Mouse (Mus musculus) heart, adult 2 months (tissue): ENCODE data around the gene Gm20388. TPM values are rescaled to one million over a fixed set of nuclear protein-coding genes. Genes with fewer than 3 reads are reported as not detected.

Experiments used
- DNase-seq, 2 experiments: peaks; one replicate each; pipeline ENCODE4 v3.0.0; 2021
- H3K27ac ChIP-seq: fragments of 200-600 bp; 2 replicates; pipeline ENCODE4 v1.8.1; 2022
- H3K27me3 ChIP-seq: fragments of 200-500 bp; 2 replicates; pipeline ENCODE4 v1.6.1; 2012; ENCODE audit warnings: mild to moderate bottlenecking, low read length, inconsistent platforms, mixed read lengths; ENCODE audit not compliant: control insufficient read depth, insufficient read depth
- H3K36me3 ChIP-seq: fragments of 200-500 bp; 2 replicates; pipeline ENCODE4 v1.6.1; 2012; ENCODE audit warnings: low read length, inconsistent platforms; ENCODE audit not compliant: control insufficient read depth, insufficient read depth
- H3K4me1 ChIP-seq: fragments of 200-500 bp; 2 replicates; pipeline ENCODE4 v1.6.1; 2011; ENCODE audit warnings: low read length; ENCODE audit not compliant: control insufficient read depth, insufficient read depth
- H3K4me3 ChIP-seq: fragments of 200-600 bp; 2 replicates; pipeline ENCODE4 v1.8.1; 2022
- H3K79me2 ChIP-seq: fragments of 200-500 bp; replicated peaks from 2 replicates; pipeline ENCODE4 v1.6.1; 2012; ENCODE audit warnings: mild to moderate bottlenecking, inconsistent platforms, low read length, moderate library complexity, mixed read lengths; ENCODE audit not compliant: control insufficient read depth, insufficient read depth
- H3K9ac ChIP-seq: fragments of 200-500 bp; 2 replicates; pipeline ENCODE4 v1.6.1; 2012; ENCODE audit warnings: low read depth, mild to moderate bottlenecking, control low read depth, inconsistent platforms, low read length, mixed read lengths
- CTCF ChIP-seq: fragments of 200-600 bp; IDR thresholded peaks from 2 replicates; pipeline ENCODE4 v1.8.1; 2022; ENCODE audit warnings: antibody characterized with exemption, mild to moderate bottlenecking, moderate library complexity
- EP300 ChIP-seq: fragments of 200-500 bp; IDR thresholded peaks from 2 replicates; pipeline ENCODE4 v1.6.1; 2011; ENCODE audit warnings: low read depth, low read length, control low read depth; ENCODE audit not compliant: insufficient read depth
- POLR2A ChIP-seq: fragments of 200-500 bp; IDR thresholded peaks from 2 replicates; pipeline ENCODE4 v1.6.1; 2011; ENCODE audit warnings: mild to moderate bottlenecking, low read depth, low read length, control low read depth; ENCODE audit not compliant: insufficient read depth
- WGBS: fragments of 180-500 bp; shearing (Covaris S2); methylation state at CpG from one replicate; pipeline ENCODE4 v1.1.7; 2018; 5-methylcytosine and 5-hydroxymethylcytosine counted together
- intact Hi-C: fragments of 180-260 bp; cut with DNase I; formaldehyde crosslinking; loops from one replicate; pipeline ENCODE4 v1.15.1; 2025
- polyA plus RNA-seq: library from polyadenylated mRNA; depleted of rRNA; stranded (reverse); fragments of >200 nt; gene quantifications from 2 replicates; pipeline ENCODE4 v1.2.3, GENCODE M21; 2012
- total RNA-seq, 2 experiments: library from RNA; stranded (reverse); gene quantifications; 2 replicates each; pipeline ENCODE4 v1.2.3; 2021

The Gm20388 gene
- total and polyA plus RNA-seq, 3 experiments, result 1.8 to 32.3 TPM; not detected in 1

DNA sequence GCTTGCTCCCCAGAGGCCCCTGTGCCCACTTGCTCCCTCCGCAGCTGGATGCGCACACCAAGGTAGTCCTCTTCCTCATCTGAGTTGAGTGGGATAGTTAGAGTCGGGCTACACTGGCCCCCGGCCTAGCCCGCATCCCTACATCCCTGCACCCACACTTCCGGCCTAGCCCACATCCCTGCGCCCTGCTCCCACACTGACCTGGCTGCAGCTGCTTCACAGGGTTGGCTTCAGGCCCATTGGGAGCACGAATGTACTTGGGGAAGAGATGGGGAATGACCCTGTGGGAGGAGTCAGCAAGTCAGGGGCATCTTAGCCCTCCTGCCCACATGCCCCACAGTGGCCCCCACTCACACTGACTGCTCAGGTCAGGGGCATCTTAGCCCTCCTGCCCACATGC is 2571.8 kb downstream of the Gm20388 start:
- intact Hi-C loops, result no loop called here
- 77% methylated on average over 8 of the region's 8 CpGs for WGBS
- H3K9ac ChIP-seq, result no peak overlapping the region
- no peaks in the 10 kb centered on the region for H3K27me3 ChIP-seq
- H3K79me2 ChIP-seq, result no peaks in the 10 kb centered on the region
- H3K4me3 ChIP-seq, result no peak overlapping the region
- no peak for DNase-seq
- no peaks in the 10 kb centered on the region for H3K4me1 ChIP-seq
- no peaks in the 10 kb centered on the region for H3K36me3 ChIP-seq
- TF ChIP-seq EP300, result no peak
- TF ChIP-seq POLR2A, result no peak
- no peak for TF ChIP-seq CTCF
- no peak overlapping the region for H3K27ac ChIP-seq

DNA sequence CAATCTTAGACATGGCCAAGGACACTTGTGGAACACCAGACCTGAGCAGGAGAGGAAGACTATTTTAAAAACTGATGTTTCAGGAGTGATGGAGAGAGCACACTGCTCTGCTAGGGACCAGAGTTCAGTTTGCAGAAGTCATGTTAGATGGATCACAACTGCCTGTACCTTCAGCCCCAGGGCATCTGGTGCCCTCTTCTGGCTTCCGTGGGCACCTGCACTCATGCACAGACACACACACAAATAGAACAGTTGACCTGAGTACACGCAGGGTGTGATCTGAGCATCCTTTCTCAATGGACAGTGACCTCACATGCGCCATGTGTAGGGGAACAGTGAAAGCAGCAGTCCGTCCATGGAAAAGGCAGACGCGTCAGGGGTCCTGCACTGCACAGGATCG is 2573.2 kb downstream of the Gm20388 start:
- no peak for DNase-seq
- WGBS, result 98% methylated on average over 7 of the region's 7 CpGs
- no peak overlapping the region for H3K27ac ChIP-seq
- no peaks in the 10 kb centered on the region for H3K79me2 ChIP-seq
- no peaks in the 10 kb centered on the region for H3K36me3 ChIP-seq
- H3K4me3 ChIP-seq, result no peak overlapping the region
- H3K4me1 ChIP-seq, result no peaks in the 10 kb centered on the region
- TF ChIP-seq CTCF (peak; percentile 43), EP300 (no peak), POLR2A (no peak)
- H3K9ac ChIP-seq, result no peak overlapping the region
- no peaks in the 10 kb centered on the region for H3K27me3 ChIP-seq
- intact Hi-C loops, result no loop called here

DNA sequence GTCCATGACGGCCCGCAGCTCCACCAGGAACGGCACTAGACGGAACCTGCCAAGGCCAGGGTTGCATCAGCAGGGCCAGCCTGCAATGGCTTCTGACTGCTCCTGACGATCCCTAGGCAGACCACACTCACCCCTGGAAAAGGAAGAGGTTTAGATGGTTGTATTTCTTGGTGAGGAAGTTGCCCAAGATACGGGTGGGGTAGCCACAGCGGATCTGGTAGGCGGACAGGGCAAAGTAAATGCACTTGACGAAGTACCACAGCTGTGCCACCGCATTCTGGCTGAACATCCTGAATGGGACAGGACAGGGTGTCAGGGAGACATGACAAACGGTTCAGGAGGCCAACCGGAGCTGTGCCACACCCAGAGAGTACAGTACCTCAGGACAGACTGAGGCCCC is 2574.2 kb downstream of the Gm20388 start:
- TF ChIP-seq CTCF, result no peak
- no peak for DNase-seq
- Histone ChIP-seq H3K27ac (no peak overlapping the region), H3K4me3 (no peak overlapping the region), H3K36me3 (no peaks in the 10 kb centered on the region), H3K9ac (no peak overlapping the region), H3K27me3 (no peaks in the 10 kb centered on the region), H3K4me1 (no peaks in the 10 kb centered on the region), H3K79me2 (no peaks in the 10 kb centered on the region)
- intact Hi-C loops, result no loop called here
- WGBS, result 89% methylated on average over 12 of the region's 12 CpGs

DNA sequence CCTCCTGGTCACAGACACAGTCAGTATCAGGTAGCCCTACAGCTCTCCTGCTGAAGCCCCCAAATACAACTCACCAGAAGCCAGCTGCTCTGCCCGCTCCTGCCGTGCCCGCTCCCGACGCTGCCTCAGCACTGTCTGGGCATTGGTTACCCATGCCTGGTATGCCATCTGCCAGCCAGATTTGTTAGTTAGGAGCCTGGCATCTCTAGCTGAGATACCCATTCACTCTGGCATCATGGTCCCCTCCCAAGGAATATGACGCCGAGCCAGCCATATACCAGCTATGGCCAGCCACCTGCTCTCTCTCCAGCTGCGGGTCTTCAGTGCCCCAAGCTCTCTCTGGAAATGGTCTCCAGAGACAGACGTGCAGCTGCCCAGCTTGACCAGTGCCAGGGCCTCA is 2577.7 kb downstream of the Gm20388 start:
- Histone ChIP-seq H3K79me2 (no peaks in the 10 kb centered on the region), H3K4me1 (no peaks in the 10 kb centered on the region), H3K4me3 (no peak overlapping the region), H3K27ac (no peak overlapping the region), H3K9ac (no peak overlapping the region), H3K27me3 (no peaks in the 10 kb centered on the region), H3K36me3 (no peaks in the 10 kb centered on the region)
- no peak for DNase-seq
- intact Hi-C loops, result no loop called here
- TF ChIP-seq POLR2A (no peak), CTCF (no peak), EP300 (no peak)
- WGBS, result 94% methylated on average over 9 of the region's 9 CpGs

DNA sequence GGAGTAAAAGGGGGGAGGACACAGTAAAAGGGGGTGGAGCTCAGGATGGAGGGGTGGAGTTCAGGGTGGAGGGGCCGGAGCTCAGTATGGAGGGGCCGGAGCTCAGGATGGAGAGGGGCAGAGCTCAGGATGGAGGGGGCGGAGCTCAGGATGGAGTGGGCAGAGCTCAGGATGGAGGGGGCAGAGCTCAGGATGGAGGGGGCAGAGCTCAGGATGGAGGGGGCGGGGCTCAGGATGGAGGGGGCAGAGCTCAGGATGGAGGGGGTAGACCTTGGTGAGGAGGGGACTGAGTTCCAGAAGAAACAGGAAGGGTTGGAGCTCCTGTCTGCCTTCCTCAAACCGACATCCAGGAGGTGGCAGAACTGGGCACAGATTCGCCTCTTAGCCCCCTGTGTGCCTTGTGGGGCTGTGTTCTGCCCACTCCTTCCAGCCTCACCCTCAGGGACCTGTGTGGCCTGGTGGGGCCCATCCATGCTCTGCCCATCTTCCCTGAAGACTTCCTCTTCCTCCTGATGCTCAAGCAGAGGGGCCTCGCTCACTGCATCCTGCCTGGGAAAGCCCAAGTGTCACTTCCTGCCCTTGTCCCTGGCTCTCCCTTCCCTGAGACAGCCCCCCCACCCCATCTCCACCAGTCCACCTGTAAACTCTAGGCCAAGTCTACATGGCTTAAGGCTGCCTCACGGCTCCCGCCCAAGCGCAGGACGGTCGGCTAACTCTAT is 2586.5 kb downstream of the Gm20388 start:
- Histone ChIP-seq H3K4me1 (no peaks in the 10 kb centered on the region), H3K27me3 (no peaks in the 10 kb centered on the region), H3K36me3 (no peaks in the 10 kb centered on the region), H3K27ac (peak overlapping the region; percentile 12; the same call in 1 of the 2 replicates), H3K9ac (no peak overlapping the region), H3K79me2 (no peaks in the 10 kb centered on the region), H3K4me3 (no peak overlapping the region)
- WGBS, result 62% methylated on average over 12 of the region's 12 CpGs
- intact Hi-C loops, result no loop called here
- peak in 1 of 2 experiments; percentile 21 for DNase-seq
- TF ChIP-seq POLR2A (no peak), EP300 (no peak), CTCF (no peak)

DNA sequence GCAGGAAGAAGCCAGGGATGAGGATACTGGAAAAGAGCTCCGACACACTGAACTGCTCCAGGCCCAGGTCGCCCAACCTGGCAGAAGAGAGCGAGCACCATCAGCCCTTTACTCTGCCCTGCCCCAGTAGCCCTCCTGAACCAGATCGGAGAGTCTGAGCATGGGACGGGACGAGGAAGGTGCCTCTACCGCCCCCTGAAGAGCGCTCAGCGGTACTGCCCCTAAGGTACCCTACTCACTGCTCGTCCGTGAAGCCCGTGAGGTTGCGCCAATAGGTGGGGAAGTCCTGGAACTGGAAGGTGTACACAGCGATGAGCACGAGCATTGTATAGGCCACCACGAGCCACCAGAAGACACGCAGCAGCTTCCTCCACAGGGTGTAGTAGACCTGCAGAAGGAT is 2587.3 kb downstream of the Gm20388 start:
- Histone ChIP-seq H3K4me1 (no peaks in the 10 kb centered on the region), H3K9ac (no peak overlapping the region), H3K4me3 (no peak overlapping the region), H3K36me3 (no peaks in the 10 kb centered on the region), H3K27me3 (no peaks in the 10 kb centered on the region), H3K79me2 (no peaks in the 10 kb centered on the region), H3K27ac (peak overlapping the region; percentile 12; the same call in 1 of the 2 replicates)
- intact Hi-C loops, result loop anchor here (2.0 kb wide), 1 partner anchor 65 kb away; the partner anchor contains the start of gene Cyba
- 70% methylated on average over 17 of the region's 17 CpGs for WGBS
- TF ChIP-seq CTCF (peak; percentile 59), EP300 (no peak), POLR2A (no peak)
- DNase-seq, result no peak
